Mouse (Mus musculus) MEL-GATA-1-ER (cell line): ENCODE results near the gene Ubox5.
"Not testable (repeated sequence)": the region's sequence is repeated elsewhere in the genome, so short reads cannot be mapped to it uniquely, and the experiment has no call there.

ENCODE experiments used
- DNase-seq: peaks from one replicate; pipeline ENCODE4 v3.0.0-alpha.2; 2012; ENCODE audit warnings: low read depth; ENCODE audit errors: extremely low read depth

The Ubox5 gene

GRCm38 (mm10) chr2:130629839-130630203, at the start of gene Ubox5, which contains the start of gene Fastkd5:
Gene Ubox5, minus strand, starts transcription at chr2:130630038.
Gene Fastkd5, minus strand, starts transcription at chr2:130630027.
- peak; percentile 88 for DNase-seq

- no peak for DNase-seq
These were observed 49.3 kb upstream of the Ubox5 start for GRCm38 (mm10) chr2:130679154-130679553.

- DNase-seq, result no peak
These were observed 47.4 kb upstream of the Ubox5 start for GRCm38 (mm10) chr2:130677211-130677610.

GRCm38 (mm10) chr2:130667559-130667958, 37.7 kb upstream of the Ubox5 start, which contains the start of gene Itpa:
Gene Itpa, plus strand, starts transcription at chr2:130667610.
- peak; percentile 87 for DNase-seq

- DNase-seq, result peak; percentile 95
These were observed 34.4 kb upstream of the Ubox5 start, which contains the start of gene Ddrgk1 for GRCm38 (mm10) chr2:130664102-130664701. Gene Ddrgk1, minus strand, starts transcription at chr2:130664659.

GRCm38 (mm10) chr2:130663342-130663741, 33.5 kb upstream of the Ubox5 start:
- DNase-seq, result no peak

GRCm38 (mm10) chr2:130658530-130658929, 28.7 kb upstream of the Ubox5 start:
- DNase-seq, result no peak

GRCm38 (mm10) chr2:130657541-130657940, 27.7 kb upstream of the Ubox5 start:
- no peak for DNase-seq

GRCm38 (mm10) chr2:130656536-130656935, 26.7 kb upstream of the Ubox5 start:
- DNase-seq, result no peak

GRCm38 (mm10) chr2:130655660-130656339, 26.0 kb upstream of the Ubox5 start:
- DNase-seq, result peak; percentile 78

- DNase-seq, result no peak
These were observed 23.9 kb upstream of the Ubox5 start for GRCm38 (mm10) chr2:130653760-130654159.

GRCm38 (mm10) chr2:130653303-130653702, 23.5 kb upstream of the Ubox5 start:
- no peak for DNase-seq

GRCm38 (mm10) chr2:130649028-130649427, 19.2 kb upstream of the Ubox5 start:
- not testable (repeated sequence) for DNase-seq

GRCm38 (mm10) chr2:130645198-130645597, 15.4 kb upstream of the Ubox5 start:
- no peak for DNase-seq

- DNase-seq, result no peak
These were observed 13.0 kb upstream of the Ubox5 start, which contains the start of gene Lzts3 for GRCm38 (mm10) chr2:130642684-130643369. Gene Lzts3, minus strand, starts transcription at chr2:130642803.

- DNase-seq, result no peak
These were observed 12.4 kb upstream of the Ubox5 start for GRCm38 (mm10) chr2:130642197-130642660.

GRCm38 (mm10) chr2:130641351-130642025, 11.7 kb upstream of the Ubox5 start:
- DNase-seq, result no peak

GRCm38 (mm10) chr2:130639276-130639675, 9.4 kb upstream of the Ubox5 start:
- no peak for DNase-seq

- no peak for DNase-seq
These were observed 8.3 kb upstream of the Ubox5 start for GRCm38 (mm10) chr2:130638101-130638611.

GRCm38 (mm10) chr2:130635847-130636246, 6.0 kb upstream of the Ubox5 start:
- no peak for DNase-seq

- no peak for DNase-seq
These were observed 5.0 kb upstream of the Ubox5 start for GRCm38 (mm10) chr2:130634739-130635411.
